Mouse (Mus musculus): ENCODE measurements around the gene Etnk2.

Etnk2 gene

GRCm38 (mm10) chr1:133417113-133417512 is 53.7 kb downstream of the Etnk2 start:
- no peak for DNase-seq (ENCODE audit: low spot score)

DNA sequence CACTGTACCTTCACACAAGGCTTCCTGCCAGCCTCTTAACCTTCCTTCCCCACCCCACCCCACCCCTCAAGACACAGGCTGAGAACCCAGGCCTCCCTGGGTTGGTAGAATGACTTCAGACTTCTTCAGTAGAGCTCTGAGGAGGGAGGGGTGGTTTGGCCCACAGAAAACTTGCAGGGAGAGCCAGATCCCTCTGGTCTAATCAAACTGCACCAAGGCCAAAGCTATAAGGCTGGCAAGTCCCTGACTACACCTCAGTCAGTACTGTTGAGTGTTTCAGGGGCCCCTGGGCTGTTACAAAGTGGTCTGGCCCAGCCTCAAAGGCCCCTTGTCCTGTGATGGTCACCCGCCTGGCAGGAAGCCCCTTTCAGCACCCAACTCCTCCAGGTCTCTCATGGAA is 54.2 kb downstream of the Etnk2 start:
- no peak for DNase-seq (ENCODE audit: low spot score)

DNA sequence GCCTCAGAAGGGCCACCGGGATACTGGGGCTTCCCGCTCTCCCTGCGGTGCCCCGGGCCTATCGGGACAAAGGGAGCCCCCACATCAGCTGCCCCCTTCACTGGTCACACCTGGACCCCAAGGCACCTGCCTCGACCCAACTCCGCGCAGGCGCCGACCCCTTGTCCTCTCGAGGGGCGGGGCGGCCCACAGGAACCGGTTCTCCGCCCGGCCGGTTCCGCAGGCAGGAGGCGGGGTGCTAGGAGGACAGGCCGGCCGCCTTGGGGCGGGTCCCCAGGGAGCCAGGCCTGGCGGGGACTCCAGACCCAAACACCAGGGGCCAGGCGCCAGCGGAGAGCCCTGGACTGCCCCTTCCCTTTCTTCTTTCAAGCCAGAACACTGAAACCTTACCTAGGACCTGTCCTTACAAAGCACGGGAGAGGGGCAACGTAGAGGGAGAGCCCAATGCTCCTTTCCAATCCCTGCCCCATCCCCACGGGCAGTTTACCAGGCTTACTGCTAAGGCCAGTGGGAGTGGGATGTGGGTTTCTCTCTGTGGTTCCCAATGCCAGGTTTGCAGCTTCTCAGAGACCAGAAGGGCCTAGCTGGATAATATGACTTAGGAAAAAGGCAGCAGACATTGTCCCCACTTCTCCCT is 54.9 kb downstream of the Etnk2 start:
- no peak for DNase-seq (ENCODE audit: low spot score)

DNA sequence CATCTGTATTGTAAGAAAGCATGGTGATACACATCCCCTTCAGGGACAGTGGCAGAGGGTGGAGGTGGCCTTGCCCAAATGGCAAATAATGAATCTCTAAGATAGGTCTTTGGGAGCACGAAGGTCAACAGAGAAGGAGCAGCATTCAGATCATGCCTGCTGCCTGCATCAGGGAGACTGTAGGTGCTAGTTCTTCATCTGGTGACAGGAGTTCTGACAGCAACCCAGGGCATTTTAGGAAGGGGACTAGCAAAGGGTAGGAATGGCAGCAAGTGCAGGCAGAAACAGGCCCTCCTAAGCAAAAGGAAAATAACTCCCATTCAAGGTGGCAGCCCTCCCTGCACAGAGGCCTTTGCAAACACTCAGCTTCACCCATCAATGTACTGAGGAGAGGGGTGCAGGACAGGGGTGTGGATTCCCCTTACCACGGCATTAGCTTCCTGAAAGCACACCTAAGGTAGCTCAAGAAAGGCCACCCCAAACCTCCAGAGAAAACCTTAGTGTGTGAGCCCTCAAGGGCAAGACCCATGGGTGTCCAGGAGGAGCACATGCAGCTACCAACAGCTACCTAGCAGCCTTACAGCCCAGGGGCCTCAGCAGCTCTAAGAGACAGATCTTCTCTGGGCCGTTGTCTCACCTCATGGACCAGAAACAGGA is 55.9 kb downstream of the Etnk2 start:
- DNase-seq (ENCODE audit: low spot score), result no peak

DNA sequence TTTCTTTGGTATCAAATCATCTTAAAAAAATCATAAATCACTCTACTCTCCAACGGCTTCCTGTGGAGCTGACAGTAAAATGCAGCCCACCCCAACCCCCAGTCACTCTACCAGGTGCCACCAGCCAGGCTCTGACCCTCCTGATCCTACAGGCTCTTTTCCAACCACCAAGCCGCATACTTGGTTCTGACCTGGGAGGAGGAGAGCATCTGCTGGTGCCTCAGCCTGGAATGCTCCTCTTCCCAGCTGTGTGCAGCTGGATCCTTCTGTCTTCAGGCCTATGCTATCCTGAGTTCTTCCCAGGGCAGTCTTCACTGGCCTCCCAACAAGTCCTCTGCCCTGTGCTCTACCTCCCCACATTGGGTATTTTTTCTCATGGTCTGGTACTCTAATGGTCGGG is 57.1 kb downstream of the Etnk2 start:
- no peak for DNase-seq (ENCODE audit: low spot score)

- DNase-seq (ENCODE audit: low spot score), result no peak
Observed at GRCm38 (mm10) chr1:133421061-133421460, 57.7 kb downstream of the Etnk2 start.

DNA sequence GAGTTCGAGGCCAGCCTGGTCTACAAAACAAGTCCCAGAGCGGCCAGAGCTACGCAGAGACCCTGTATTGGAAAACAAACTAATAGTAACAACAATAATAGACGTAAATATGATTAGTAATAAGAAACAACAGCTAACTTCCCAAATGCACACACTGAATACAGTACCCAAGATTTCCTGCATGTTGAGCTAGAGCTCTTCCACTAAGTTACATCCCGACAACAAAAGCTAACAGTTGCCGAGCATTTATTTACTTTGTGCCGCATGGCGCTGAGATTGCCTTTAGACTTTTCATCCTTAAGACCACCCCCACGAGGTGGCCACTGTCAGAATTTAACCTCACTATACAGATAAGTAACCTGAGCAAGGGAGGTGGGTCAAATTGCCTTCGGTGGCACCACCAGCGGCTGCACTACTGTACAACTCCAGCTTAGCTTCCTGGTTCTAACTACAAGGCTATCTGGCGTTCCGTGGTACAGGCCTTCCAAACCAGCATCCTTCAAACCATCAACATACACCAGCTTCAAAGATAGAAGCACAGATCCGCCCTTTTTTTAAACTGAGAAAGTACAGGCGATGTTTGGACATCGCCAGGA is 58.7 kb downstream of the Etnk2 start:
- DNase-seq (ENCODE audit: low spot score), result no peak

- no peak for DNase-seq (ENCODE audit: low spot score)
Observed at GRCm38 (mm10) chr1:133422615-133423161, 59.3 kb downstream of the Etnk2 start.

- DNase-seq (ENCODE audit: low spot score), result no peak
Observed at GRCm38 (mm10) chr1:133423166-133423542, 59.8 kb downstream of the Etnk2 start.

GRCm38 (mm10) chr1:133423543-133424480 is 60.4 kb downstream of the Etnk2 start, which contains the start of gene Sox13:
Sox13 (minus strand) TSS chr1:133424377.
- no peak for DNase-seq (ENCODE audit: low spot score)

DNA sequence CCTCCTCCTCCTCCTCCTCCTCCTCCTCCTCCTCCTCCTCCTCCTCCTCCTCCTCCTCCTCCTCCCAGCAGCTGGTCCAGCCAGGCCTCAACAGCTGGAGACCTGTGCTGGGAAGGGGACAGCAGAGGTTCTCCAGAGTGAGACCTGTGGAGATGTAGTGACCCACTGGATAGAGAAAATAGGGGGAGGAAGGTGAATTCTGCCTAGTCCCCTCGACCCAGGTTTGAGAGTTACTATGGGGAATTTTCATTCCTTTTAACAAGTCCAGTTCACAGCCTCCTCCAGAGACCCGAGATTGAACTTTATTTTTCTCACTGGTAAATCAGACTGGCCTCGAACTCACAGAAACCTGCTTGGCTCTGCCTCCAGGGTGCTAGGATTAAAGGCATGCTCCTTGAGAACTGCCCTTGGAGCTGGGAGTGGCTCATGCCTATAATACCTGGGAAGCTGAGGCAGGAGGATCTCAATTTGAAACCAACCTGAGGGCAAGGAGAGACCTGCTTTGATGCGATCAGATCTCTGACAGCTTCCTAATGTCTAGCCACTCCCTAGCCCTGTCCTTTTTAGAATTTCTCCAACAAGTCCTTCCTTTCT is 61.3 kb downstream of the Etnk2 start:
- no peak for DNase-seq (ENCODE audit: low spot score)
